Mouse (Mus musculus): ENCODE data around the gene Rabepk. TPM values are rescaled to one million over a fixed set of nuclear protein-coding genes. Genes with fewer than 3 reads are reported as not detected.
"Not testable (repeated sequence)": the region's sequence is repeated elsewhere in the genome, so short reads cannot be mapped to it uniquely, and the experiment has no call there.

Rabepk gene
- polyA plus RNA-seq, 1 experiment from 2014 or later, result 41.4 TPM

DNA sequence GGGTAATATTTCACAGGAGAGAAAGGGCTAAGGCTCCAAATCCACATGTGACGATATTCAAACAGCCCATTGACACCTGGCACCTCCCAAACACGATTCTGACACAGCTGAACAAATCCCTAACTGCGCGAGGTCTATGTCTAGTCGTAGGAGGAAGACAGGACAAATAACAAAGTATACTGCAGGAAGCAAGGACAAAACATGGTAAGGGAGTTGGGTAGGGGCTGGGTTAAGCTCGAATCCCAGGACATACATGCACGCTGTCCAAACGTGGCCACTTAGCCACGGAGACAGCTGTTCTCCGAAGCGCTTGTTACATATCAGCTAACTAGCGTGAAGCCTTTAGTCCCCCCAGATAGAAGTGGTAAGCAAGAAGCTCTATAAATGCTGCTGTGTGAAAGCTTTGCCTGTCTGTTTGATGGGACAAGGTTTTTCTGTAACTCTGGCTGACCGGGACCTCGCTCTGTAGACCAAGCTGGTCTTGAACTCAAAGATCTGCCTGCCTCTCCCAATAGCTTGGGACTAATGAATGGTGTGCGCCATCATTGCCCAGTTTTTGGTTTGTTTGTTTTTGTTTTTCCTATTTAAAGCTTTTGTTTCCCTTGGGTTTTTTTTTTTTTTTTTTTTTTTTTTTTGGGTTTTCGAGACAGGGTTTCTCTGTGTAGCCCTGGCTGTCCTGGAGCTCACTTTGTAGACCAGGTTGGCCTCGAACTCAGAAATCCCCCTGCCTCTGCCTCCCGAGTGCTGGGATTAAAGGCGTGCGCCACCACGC lies 26.9 kb upstream of the Rabepk start:
- H3K9me3 ChIP-seq, result peaks cover 9% of the 10 kb centered on the region
- peak overlapping the region; percentile 96 for H3K9ac ChIP-seq
- peak overlapping the region; percentile 75; the same call in 1 of the 2 replicates for H3K27ac ChIP-seq
- peak overlapping the region; percentile 95 for H3K4me3 ChIP-seq
- H3K4me1 ChIP-seq, result peaks cover 17% of the 10 kb centered on the region
- WGBS, result 34% methylated on average over 20 of the region's 21 CpGs
- peak overlapping the region; percentile 84 for H3K4me2 ChIP-seq (replicated peaks)
- peaks cover 6% of the 10 kb centered on the region; the same call in 1 of the 2 replicates for H3K27me3 ChIP-seq
- H3K36me3 ChIP-seq, result peaks cover 9% of the 10 kb centered on the region
- ATAC-seq (ENCODE audit: low FRiP score, low read depth), result peak; percentile 12; the same call in 1 of the 2 replicates

DNA sequence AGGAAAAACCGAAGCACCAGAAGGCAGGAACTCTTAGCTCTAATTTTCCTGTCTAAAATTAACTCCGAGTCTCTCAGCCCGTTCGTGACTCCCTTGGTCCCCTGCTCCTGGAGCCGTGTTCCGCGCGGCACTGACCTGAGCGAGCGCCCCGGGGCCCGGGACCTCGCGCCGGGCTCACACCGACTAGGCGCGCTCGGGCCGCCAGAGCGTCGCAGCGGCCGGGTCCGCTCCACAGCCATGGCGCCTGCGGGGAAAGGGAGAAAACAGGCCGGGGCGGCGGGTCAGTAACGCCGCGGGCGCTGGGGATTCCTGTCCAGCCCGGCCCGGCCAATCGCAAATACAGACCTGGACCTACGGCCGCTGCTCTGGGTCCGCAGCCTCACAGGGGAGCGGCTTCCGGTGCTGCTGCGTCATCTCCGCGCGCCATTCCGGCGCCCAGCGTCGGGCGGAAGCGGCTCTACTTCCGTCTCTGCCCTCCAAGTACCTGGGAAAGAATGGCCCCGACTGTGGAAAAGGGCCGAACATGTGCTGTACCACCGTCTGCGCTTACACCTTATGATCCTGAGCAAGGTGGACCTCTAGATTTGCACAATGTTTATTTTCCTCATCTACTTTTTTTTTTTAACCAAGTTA lies 26.2 kb upstream of the Rabepk start, which contains the start of gene Fbxw2:
Fbxw2 (minus strand) TSS at position 485 of the 633 bp plus-strand sequence.
- H3K4me2 ChIP-seq (replicated peaks), result peak within 1 kb of the TSS; percentile 84
- H3K9ac ChIP-seq, result peak within 1 kb of the TSS; percentile 96
- under 1% methylated on average over 57 of the region's 57 CpGs for WGBS
- peaks cover 13% of the 10 kb centered on the region for H3K36me3 ChIP-seq
- H3K4me1 ChIP-seq, result peaks cover 17% of the 10 kb centered on the region
- peak within 1 kb of the TSS; percentile 75 for H3K27ac ChIP-seq
- H3K9me3 ChIP-seq, result peaks cover 9% of the 10 kb centered on the region
- peaks cover 6% of the 10 kb centered on the region; the same call in 1 of the 2 replicates for H3K27me3 ChIP-seq
- peak; percentile 99 for ATAC-seq (ENCODE audit: low FRiP score, low read depth)
- peak within 1 kb of the TSS; percentile 95 for H3K4me3 ChIP-seq

DNA sequence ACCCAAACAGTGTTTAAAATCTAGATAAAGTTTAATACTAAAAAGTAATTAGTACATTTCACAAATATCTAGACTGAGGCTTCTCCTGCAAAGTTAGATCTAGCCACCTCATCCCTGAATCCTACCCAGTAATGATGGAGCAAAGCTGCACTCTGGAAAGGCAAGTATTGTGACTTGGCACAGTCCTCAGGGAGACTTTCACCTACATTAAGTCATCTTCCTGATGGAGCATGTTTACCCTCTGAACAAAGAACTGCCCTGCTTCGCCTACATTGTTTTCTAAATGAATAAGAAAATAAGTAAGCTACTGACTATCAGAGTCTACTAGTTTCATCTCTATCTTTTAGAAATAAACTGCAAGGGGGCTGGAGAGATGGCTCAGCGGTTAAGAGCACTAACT lies 18.8 kb upstream of the Rabepk start:
- no peak overlapping the region for H3K4me3 ChIP-seq
- no peak overlapping the region for H3K27ac ChIP-seq
- H3K4me2 ChIP-seq (replicated peaks), result no peak overlapping the region
- no peaks in the 10 kb centered on the region for H3K4me1 ChIP-seq
- 91% methylated on average over 2 of the region's 2 CpGs for WGBS
- peaks cover 68% of the 10 kb centered on the region for H3K36me3 ChIP-seq
- no peaks in the 10 kb centered on the region for H3K27me3 ChIP-seq
- no peak for ATAC-seq (ENCODE audit: low FRiP score, low read depth)
- H3K9me3 ChIP-seq, result no peaks in the 10 kb centered on the region
- H3K9ac ChIP-seq, result no peak overlapping the region

DNA sequence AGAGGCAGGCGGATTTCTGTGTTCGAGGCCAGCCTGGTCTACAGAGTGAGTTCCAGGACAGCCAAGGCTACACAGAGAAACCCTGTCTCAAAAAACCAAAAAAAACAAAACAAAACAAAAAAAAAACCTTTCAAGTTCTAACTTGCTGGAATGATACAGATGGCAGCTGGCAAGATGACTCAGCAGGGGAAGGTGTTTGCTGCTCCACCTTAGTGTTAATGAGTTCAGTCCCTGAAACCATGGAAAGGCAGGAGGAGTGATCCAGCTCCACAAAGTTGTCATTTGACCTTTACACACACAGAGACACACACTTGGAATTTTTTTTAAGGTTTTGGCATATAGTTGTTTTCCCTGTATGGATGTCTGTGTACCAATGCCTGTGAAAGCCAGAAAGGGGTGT lies 16.2 kb upstream of the Rabepk start:
- not testable (repeated sequence) for H3K4me1 ChIP-seq; H3K27ac ChIP-seq; ATAC-seq (ENCODE audit: low FRiP score, low read depth); H3K9me3 ChIP-seq; H3K4me2 ChIP-seq (replicated peaks); H3K9ac ChIP-seq; H3K27me3 ChIP-seq; H3K4me3 ChIP-seq
- 96% methylated on average over 2 of the region's 2 CpGs for WGBS
- peaks cover 77% of the 10 kb centered on the region for H3K36me3 ChIP-seq

DNA sequence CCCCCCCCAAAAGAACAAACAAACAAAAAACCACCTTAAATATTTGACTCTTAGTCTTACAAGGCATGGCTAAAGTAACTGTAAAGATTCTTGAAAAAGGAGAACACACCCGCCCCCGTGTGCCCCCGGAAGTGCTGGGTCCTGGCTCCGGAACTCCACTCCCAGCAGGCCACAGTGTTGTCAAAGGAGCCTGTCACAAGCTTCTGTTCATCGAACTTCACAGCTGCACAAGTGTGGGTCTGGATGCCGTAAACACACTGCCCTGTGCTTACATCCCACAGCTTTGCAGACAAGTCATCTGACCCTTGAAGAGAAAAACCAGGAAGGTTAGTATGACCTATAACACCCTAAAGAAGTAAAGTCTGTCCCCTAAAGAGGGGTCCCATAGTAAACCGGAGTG lies 13.0 kb upstream of the Rabepk start:
- Histone ChIP-seq H3K9ac (no peak overlapping the region), H3K9me3 (no peaks in the 10 kb centered on the region), H3K36me3 (peaks cover 75% of the 10 kb centered on the region), H3K4me3 (no peak overlapping the region), H3K4me1 (no peaks in the 10 kb centered on the region), H3K27me3 (no peaks in the 10 kb centered on the region), H3K27ac (no peak overlapping the region), H3K4me2 (replicated peaks) (no peak overlapping the region)
- no peak for ATAC-seq (ENCODE audit: low FRiP score, low read depth)
- 81% methylated on average over 7 of the region's 7 CpGs for WGBS

DNA sequence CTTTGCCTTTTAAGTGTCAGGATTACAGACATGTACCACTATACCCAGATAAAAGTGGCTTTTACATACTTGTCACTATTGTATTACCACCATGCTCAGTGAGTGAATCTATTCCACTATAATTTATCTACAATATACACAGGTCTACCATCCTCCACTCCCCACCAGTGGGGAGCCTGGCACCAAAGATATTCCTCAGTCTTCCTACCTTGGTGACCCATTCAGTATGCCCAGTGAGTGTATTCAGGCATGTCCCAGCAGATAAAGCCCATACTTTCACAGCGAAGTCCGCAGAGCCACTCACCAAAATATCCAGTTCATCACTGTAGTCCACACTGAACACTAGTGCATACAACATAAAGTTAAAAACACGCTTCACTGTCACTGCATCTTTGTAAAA lies 11.1 kb upstream of the Rabepk start:
- no peak for ATAC-seq (ENCODE audit: low FRiP score, low read depth)
- H3K4me1 ChIP-seq, result no peaks in the 10 kb centered on the region
- H3K9me3 ChIP-seq, result no peaks in the 10 kb centered on the region
- WGBS, result 98% methylated on average over 3 of the region's 3 CpGs
- H3K36me3 ChIP-seq, result peaks cover 80% of the 10 kb centered on the region
- H3K27me3 ChIP-seq, result no peaks in the 10 kb centered on the region
- H3K9ac ChIP-seq, result no peak overlapping the region
- H3K27ac ChIP-seq, result no peak overlapping the region
- no peak overlapping the region for H3K4me2 ChIP-seq (replicated peaks)
- no peak overlapping the region for H3K4me3 ChIP-seq

DNA sequence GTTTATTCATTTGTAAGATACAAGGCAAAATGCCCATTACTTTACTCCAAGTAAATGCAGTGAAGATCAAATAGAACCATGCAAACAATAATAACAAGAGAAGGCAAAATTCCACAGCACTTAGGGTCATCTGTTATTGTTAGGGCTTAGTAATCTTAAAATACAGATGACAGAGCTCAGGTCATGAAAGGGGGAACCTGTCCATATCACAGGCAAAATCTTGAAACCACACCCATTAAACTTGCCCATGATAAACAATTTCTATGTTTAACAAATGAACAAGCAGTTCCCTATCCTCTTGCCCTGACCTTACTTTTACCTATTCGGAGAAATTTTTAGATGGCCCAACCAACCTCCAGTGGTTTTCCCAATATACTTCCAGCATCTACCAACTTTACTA lies 9.9 kb upstream of the Rabepk start:
- 82% methylated on average over 1 of the region's 1 CpGs for WGBS
- H3K36me3 ChIP-seq, result peaks cover 76% of the 10 kb centered on the region

DNA sequence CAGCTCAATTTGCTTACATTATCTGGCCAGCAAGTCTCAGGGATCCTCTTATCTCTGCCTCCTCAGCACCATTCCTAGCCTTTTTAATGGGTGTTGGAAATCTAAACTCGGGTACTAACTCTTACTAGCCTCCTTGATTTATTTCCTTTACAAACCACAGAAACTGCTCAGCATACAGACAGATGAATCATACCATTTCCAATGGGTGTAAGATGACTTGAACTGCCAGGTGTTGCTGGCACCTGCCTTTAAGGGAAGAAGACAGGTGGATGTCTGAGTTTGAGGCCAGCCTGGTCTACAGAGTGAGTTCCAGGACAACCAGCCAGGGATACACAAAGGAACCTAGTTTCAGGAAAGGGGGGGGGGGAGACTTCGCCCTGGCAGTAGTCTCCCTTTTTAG lies 8.3 kb upstream of the Rabepk start:
- H3K27me3 ChIP-seq, result no peaks in the 10 kb centered on the region
- WGBS, result 64% methylated on average over 2 of the region's 2 CpGs
- H3K4me3 ChIP-seq, result no peak overlapping the region
- H3K36me3 ChIP-seq, result peaks cover 67% of the 10 kb centered on the region
- no peak overlapping the region for H3K27ac ChIP-seq
- no peaks in the 10 kb centered on the region for H3K9me3 ChIP-seq
- peaks cover 12% of the 10 kb centered on the region for H3K4me1 ChIP-seq
- no peak for ATAC-seq (ENCODE audit: low FRiP score, low read depth)
- H3K4me2 ChIP-seq (replicated peaks), result no peak overlapping the region
- no peak overlapping the region for H3K9ac ChIP-seq

More for the DNA sequence above, 9.9 kb upstream of the Rabepk start:
- H3K4me1 ChIP-seq, result no peaks in the 10 kb centered on the region
- no peaks in the 10 kb centered on the region for H3K9me3 ChIP-seq
- no peak overlapping the region for H3K4me2 ChIP-seq (replicated peaks)
- no peak for ATAC-seq (ENCODE audit: low FRiP score, low read depth)
- no peak overlapping the region for H3K9ac ChIP-seq
- H3K27me3 ChIP-seq, result no peaks in the 10 kb centered on the region
- no peak overlapping the region for H3K4me3 ChIP-seq
- no peak overlapping the region for H3K27ac ChIP-seq

DNA sequence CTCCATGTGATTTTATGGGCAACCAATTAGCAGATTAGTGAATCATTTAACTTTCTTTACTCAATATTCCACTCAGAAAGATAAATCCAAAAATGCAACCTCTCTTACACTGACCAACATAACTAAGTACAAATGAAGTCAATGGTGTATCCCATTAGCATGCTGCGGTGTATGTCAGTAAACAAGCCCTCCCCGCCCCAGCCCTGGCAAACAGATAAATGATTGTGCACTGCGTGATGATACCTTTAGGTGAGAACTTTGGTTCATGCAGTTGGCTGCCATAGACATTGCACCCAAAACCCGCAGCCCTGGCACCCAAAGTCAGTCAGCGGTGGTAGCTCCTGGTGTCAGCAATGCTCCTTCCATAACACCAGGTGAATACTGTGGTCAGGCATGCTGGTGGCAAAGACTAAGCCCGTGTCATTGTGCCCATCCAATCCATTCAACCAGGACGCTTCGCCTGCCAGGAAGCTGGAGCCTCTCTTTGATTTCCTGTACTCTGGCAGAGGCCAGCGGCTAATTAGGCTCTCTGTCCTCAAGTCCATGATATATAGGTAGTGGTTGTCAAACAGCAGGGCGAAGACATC lies 5.7 kb upstream of the Rabepk start:
- H3K27me3 ChIP-seq, result no peaks in the 10 kb centered on the region
- H3K4me3 ChIP-seq, result no peak overlapping the region
- H3K9me3 ChIP-seq, result no peaks in the 10 kb centered on the region
- no peak overlapping the region for H3K4me2 ChIP-seq (replicated peaks)
- H3K4me1 ChIP-seq, result peaks cover 13% of the 10 kb centered on the region
- H3K9ac ChIP-seq, result no peak overlapping the region
- H3K36me3 ChIP-seq, result peaks cover 43% of the 10 kb centered on the region
- ATAC-seq (ENCODE audit: low FRiP score, low read depth), result no peak
- 90% methylated on average over 10 of the region's 10 CpGs for WGBS
- no peak overlapping the region for H3K27ac ChIP-seq

DNA sequence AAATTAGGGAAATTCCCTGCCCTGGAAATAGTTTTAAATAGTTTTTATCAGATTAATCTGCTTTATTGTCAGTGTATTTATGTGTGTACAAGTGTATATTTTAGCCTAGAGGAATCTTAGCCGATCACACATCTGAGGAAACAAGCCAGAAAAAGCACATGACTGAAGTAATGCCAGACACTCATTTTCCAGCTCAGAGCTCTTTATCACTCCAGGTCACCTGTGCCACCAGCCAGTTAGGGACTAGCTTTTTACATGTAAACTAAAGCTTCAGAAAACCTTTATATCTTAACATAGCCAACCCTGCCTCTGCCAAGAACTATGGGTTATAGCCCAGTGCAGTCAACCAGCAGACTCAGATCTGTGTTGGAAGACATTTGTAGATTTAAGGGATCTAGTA lies 5.1 kb upstream of the Rabepk start:
- no peaks in the 10 kb centered on the region for H3K27me3 ChIP-seq
- 79% methylated on average over 1 of the region's 1 CpGs for WGBS
- no peak for ATAC-seq (ENCODE audit: low FRiP score, low read depth)
- no peak overlapping the region for H3K4me2 ChIP-seq (replicated peaks)
- peaks cover 39% of the 10 kb centered on the region for H3K36me3 ChIP-seq
- no peak overlapping the region for H3K27ac ChIP-seq
- peaks cover 19% of the 10 kb centered on the region for H3K4me1 ChIP-seq
- H3K9ac ChIP-seq, result no peak overlapping the region
- no peaks in the 10 kb centered on the region for H3K9me3 ChIP-seq
- H3K4me3 ChIP-seq, result no peak overlapping the region

DNA sequence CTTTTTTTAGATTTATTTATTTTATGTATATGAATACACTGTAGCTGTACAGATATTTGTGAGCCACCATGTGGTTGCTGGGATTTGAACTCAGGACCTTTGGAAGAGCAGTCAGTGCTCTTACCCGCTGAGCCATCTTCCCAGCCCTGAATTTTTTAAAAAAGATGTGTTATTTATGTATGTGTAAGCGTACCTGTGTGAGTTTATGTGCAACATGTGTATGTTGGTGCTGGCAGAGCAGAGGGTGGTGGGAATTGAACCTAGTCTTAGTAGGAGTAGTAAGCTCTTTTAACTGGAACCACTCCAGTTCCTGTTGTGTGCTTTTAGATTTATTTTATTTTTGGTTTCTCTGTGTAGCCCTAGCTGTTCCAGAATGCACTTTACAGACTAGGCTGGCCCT lies 4.5 kb upstream of the Rabepk start:
- 94% methylated on average over 2 of the region's 2 CpGs for WGBS
- ATAC-seq (ENCODE audit: low FRiP score, low read depth), result no peak
- peak overlapping the region; percentile 58; the same call in 1 of the 2 replicates for H3K4me2 ChIP-seq (replicated peaks)
- no peak overlapping the region for H3K27ac ChIP-seq
- peaks cover 38% of the 10 kb centered on the region for H3K36me3 ChIP-seq
- H3K9ac ChIP-seq, result no peak overlapping the region
- H3K4me3 ChIP-seq, result no peak overlapping the region; the same call in 1 of the 2 replicates
- peaks cover 20% of the 10 kb centered on the region for H3K4me1 ChIP-seq
- H3K9me3 ChIP-seq, result no peaks in the 10 kb centered on the region
- no peaks in the 10 kb centered on the region for H3K27me3 ChIP-seq

DNA sequence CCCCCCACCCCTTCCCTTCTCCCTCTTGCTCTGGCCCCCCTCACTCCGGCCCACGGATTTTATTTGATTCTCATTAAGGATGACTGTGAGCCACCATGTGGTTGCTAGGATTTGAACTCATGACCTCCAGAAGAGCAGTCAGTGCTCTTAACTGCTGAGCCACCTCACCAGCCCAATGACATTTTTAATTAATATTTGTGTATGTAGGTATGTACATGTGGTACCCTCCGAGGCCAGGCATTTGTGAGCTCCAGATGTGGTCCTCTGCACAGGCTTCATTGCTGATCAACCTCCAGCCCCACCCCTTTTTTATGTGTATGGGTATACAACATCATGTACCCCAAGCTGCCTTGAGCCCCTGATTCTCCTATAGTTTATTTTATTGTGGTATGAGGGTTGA lies 4.0 kb upstream of the Rabepk start:
- ATAC-seq (ENCODE audit: low FRiP score, low read depth), result no peak
- Histone ChIP-seq H3K27ac (no peak overlapping the region), H3K9ac (peak overlapping the region; percentile 45; the same call in 1 of the 2 replicates), H3K27me3 (no peaks in the 10 kb centered on the region), H3K4me3 (peak overlapping the region; percentile 25), H3K9me3 (no peaks in the 10 kb centered on the region), H3K4me1 (peaks cover 25% of the 10 kb centered on the region), H3K4me2 (replicated peaks) (peak overlapping the region; percentile 58), H3K36me3 (peaks cover 34% of the 10 kb centered on the region)
- 53% methylated on average over 3 of the region's 3 CpGs for WGBS
